Mouse (Mus musculus) kidney, postnatal 0 days (tissue): ENCODE measurements around the gene Olfr648. TPM values are rescaled to one million over a fixed set of nuclear protein-coding genes. Genes with fewer than 3 reads are reported as not detected.
A peak's percentile ranks its signal among the peaks of the same experiment; 100 is the strongest.

Source experiments
- ATAC-seq: fragments of 200-750 bp; cut with Nextera tagmentation; replicated peaks from 2 replicates; pipeline ENCODE4 v1.8.0; 2017; ENCODE audit warnings: low read depth, moderate number of reproducible peaks, moderate TSS enrichment, moderate library complexity; ENCODE audit not compliant: low FRiP score
- DNase-seq: peaks from one replicate; pipeline ENCODE4 v3.0.0-alpha.2; 2016; ENCODE audit warnings: low spot score
- H3K27ac ChIP-seq: fragments of 300-500 bp; sonication (generic); 2 replicates; pipeline ENCODE4 v1.5.1; 2014; ENCODE audit warnings: mild to moderate bottlenecking
- H3K27me3 ChIP-seq: fragments of 300-500 bp; sonication (generic); 2 replicates; pipeline ENCODE4 v1.6.1; 2014; ENCODE audit warnings: low read length, mixed read lengths; ENCODE audit not compliant: insufficient read depth
- H3K36me3 ChIP-seq: fragments of 300-500 bp; sonication (generic); 2 replicates; pipeline ENCODE4 v1.6.1; 2014; ENCODE audit warnings: low read length, mixed read lengths; ENCODE audit not compliant: insufficient read depth
- H3K4me1 ChIP-seq: fragments of 300-500 bp; sonication (generic); replicated peaks from 2 replicates; pipeline ENCODE4 v1.6.1; 2014; ENCODE audit warnings: antibody characterized with exemption, low read length, mixed read lengths; ENCODE audit not compliant: insufficient read depth
- H3K4me2 ChIP-seq: fragments of 300-500 bp; sonication (generic); 2 replicates; pipeline ENCODE4 v1.6.1; 2014; ENCODE audit warnings: mild to moderate bottlenecking, low read length, moderate library complexity, mixed read lengths
- H3K4me3 ChIP-seq: fragments of 300-500 bp; sonication (generic); replicated peaks from 2 replicates; pipeline ENCODE4 v1.5.1; 2014; ENCODE audit warnings: low read depth, low read length
- H3K9ac ChIP-seq: fragments of 300-500 bp; sonication (generic); 2 replicates; pipeline ENCODE4 v1.6.1; 2014; ENCODE audit warnings: low read depth, low read length
- H3K9me3 ChIP-seq: fragments of 300-500 bp; sonication (generic); replicated peaks from 2 replicates; pipeline ENCODE4 v1.6.1; 2016; ENCODE audit warnings: low read length, inconsistent platforms, mixed read lengths
- CTCF ChIP-seq: IDR thresholded peaks from 2 replicates; pipeline ENCODE4 v1.5.1; 2016; ENCODE audit warnings: antibody characterized with exemption, low read depth, mild to moderate bottlenecking, moderate library complexity
- WGBS: fragments of 180-500 bp; shearing (Covaris S2); extraction: QIAGEN DNeasy Blood & Tissue Kit; methylation state at CpG from one replicate; pipeline ENCODE4 v1.1.7; 2014; 5-methylcytosine and 5-hydroxymethylcytosine counted together
- polyA plus RNA-seq: library from polyadenylated mRNA; unstranded; fragments of >200 nt; fragmentation: Nextera tagmentation; extraction: Ambion mirVana; gene quantifications from 2 replicates; pipeline ENCODE4 v1.2.1, GENCODE M21; 2015

Gene Olfr648
- polyA plus RNA-seq: 0.05 and 0.06 TPM in 2 replicates

DNA sequence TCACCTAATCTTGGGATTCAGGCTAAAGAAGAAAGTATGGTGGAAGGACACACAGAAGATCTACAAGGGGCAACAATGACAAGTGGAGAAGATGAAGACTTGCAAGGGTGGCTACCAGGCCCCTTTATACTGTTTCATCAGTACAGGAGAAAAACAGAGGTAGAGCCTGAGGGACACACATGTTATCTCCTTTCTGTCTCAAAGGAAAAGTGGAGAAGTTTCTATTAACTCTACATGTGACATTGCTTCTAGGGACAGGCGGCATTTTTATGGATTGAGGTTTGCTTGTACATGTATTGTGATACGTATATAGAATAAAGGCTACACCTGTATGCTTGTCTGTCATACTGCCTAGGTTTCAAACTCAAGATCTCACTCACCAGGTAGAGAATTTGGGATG lies at the start of gene Olfr648:
Gene Olfr648 (minus strand): TSS at position 101 of the 400 bp plus-strand sequence.
- no peak for TF ChIP-seq CTCF

DNA sequence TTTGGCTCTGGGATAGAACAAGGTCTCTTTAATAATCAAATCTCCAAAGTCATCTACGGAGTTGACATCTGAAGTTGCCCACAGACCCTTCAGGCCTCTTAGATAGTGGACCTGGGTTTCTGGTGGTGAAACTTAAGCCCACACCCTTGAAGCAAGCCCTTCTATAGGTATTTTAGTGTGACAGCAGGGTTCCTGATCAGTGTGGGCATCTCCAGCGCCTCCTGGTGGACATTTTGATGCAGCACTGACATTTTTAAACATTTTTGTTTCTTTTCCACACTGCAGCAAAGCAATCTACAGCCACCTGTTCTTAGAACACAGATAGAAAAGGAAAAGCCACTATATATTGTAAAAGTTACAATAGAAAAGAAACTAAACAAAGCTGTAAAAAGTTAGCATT lies 48.0 kb upstream of the Olfr648 start:
- H3K9me3 ChIP-seq: no peaks in the 10 kb centered on the region
- H3K4me2 ChIP-seq: no peak overlapping the region
- DNase-seq: peak; percentile 31
- H3K36me3 ChIP-seq: no peaks in the 10 kb centered on the region
- H3K27ac ChIP-seq: no peak overlapping the region
- no peak overlapping the region for H3K9ac ChIP-seq
- TF ChIP-seq CTCF: peak; percentile 81
- WGBS: 38% methylated on average over 2 of the region's 2 CpGs
- no peak for ATAC-seq
- H3K4me1 ChIP-seq: no peaks in the 10 kb centered on the region
- no peaks in the 10 kb centered on the region for H3K27me3 ChIP-seq
- H3K4me3 ChIP-seq: no peak overlapping the region

More for the DNA sequence above, at the start of gene Olfr648:
- Histone ChIP-seq H3K4me2 (no peak within 1 kb of the TSS), H3K9me3 (no peaks in the 10 kb centered on the region), H3K4me3 (no peak within 1 kb of the TSS), H3K9ac (no peak within 1 kb of the TSS), H3K4me1 (no peaks in the 10 kb centered on the region), H3K27ac (no peak within 1 kb of the TSS), H3K36me3 (no peaks in the 10 kb centered on the region), H3K27me3 (no peaks in the 10 kb centered on the region)
- DNase-seq (no peak), ATAC-seq (no peak)
- WGBS: 92% methylated on average over 2 of the region's 2 CpGs

DNA sequence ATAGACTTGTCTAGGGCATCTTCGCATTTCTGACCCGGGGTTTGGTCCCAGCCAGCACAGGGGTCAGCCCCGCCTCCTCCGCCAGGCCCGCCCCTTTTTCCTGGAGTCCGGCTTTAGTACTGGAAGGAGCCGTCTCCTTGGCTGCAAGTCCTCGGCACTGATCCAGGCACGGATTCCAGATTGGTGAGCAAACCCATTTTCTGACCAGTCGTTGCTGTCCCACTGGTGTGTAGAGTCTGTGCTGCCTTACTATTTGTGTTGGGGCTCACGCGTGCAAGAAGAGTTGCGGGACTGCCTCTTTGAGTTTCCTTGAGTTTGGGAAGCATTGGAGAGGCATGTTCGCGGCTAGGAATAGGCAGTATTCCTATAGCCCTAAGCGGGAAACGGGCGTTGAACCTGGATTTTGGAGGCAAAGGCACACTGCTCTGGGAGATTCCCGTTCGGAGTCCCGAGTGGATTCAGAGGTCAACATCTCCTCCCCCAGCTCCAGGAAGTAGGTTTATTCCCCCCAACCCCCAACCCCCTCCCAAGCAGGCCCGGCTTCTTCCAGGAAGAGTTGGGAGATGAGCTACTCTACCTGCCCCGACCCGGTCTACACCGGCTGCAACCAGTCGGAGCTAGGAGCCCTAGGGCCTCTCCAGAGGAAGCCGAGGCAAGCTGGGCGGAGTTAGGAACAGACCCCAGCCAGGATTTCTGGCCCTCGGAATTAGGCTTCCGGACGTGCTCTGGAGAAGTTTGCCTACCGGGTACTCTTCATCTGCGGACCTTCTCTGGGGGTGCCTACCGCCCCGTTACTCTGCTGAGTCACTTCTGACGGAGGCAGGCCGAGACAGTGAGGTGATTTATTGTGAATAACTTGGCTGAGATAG lies 35.7 kb upstream of the Olfr648 start, which contains the start of gene Trim6:
Gene Trim6 (plus strand): TSS at position 93 of the 869 bp plus-strand sequence.
- WGBS: 2% methylated on average over 37 of the region's 37 CpGs

DNA sequence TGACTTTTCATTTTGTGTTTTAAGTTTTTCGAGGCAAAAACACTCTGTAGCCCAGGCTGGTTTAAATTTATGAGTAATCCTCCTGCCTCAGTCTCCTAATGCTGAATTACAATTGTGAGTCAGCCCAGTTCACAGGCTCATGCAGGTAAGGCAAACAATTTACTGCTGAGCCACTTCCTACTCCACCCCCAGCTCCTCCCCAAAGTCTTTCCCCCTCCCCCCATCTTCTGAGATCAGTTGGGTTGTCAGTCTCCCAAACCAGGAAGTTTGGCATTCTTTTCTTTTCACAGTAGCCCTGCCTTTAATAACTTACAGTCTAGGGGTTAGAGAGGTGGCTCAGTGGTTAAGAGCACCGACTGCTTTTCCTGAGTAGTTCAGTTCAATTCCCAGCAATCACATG lies 34.7 kb upstream of the Olfr648 start:
- ATAC-seq: no peak

More for the DNA sequence above, 35.7 kb upstream of the Olfr648 start, which contains the start of gene Trim6:
- no peaks in the 10 kb centered on the region for H3K9me3 ChIP-seq
- H3K4me1 ChIP-seq: no peaks in the 10 kb centered on the region
- no peaks in the 10 kb centered on the region for H3K27me3 ChIP-seq
- DNase-seq (peak; percentile 58), ATAC-seq (peak; percentile 93)
- H3K36me3 ChIP-seq: no peaks in the 10 kb centered on the region
- peak within 1 kb of the TSS; percentile 65 for H3K4me2 ChIP-seq
- peak within 1 kb of the TSS; percentile 39 for H3K4me3 ChIP-seq
- TF ChIP-seq CTCF: no peak
- no peak within 1 kb of the TSS for H3K27ac ChIP-seq
- H3K9ac ChIP-seq: peak within 1 kb of the TSS; percentile 50

DNA sequence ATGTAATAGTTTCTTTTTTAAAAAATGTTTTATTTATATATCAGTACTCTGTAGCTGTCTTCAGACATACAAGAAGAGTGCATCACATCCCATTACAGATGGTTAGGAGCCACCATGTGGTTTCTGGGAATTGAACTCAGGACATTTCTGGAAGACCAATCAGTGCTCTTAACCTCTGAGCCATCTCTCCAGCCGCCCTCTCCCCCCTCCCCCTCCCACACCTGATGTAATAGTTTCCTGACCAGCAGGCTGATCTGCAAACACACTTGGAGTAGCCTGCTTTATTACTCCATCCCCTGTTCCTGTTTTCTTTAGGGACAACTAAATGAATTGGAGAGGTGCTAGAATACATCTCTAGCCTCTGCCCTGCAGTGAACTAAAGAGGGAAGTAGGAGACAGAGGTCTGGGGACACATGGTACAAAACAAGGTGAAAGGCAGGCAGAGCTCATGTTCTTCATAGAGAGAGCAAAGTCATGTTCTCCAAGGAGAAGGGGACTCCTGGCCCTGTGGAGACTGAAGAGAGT lies 32.9 kb upstream of the Olfr648 start:
- Histone ChIP-seq H3K27ac (no peak overlapping the region), H3K9me3 (no peaks in the 10 kb centered on the region), H3K9ac (no peak overlapping the region), H3K4me2 (no peak overlapping the region), H3K4me1 (no peaks in the 10 kb centered on the region), H3K36me3 (no peaks in the 10 kb centered on the region), H3K27me3 (no peaks in the 10 kb centered on the region), H3K4me3 (no peak overlapping the region)
- WGBS: 30% methylated on average over 1 of the region's 1 CpGs
- DNase-seq: no peak
- TF ChIP-seq CTCF: no peak
- ATAC-seq: no peak

More for the DNA sequence above, 34.7 kb upstream of the Olfr648 start:
- Histone ChIP-seq H3K4me2 (no peak overlapping the region), H3K4me3 (no peak overlapping the region), H3K9ac (no peak overlapping the region), H3K27me3 (no peaks in the 10 kb centered on the region), H3K4me1 (no peaks in the 10 kb centered on the region), H3K9me3 (no peaks in the 10 kb centered on the region), H3K27ac (no peak overlapping the region), H3K36me3 (no peaks in the 10 kb centered on the region)
- 65% methylated on average over 2 of the region's 2 CpGs for WGBS
- DNase-seq: no peak
- no peak for TF ChIP-seq CTCF

DNA sequence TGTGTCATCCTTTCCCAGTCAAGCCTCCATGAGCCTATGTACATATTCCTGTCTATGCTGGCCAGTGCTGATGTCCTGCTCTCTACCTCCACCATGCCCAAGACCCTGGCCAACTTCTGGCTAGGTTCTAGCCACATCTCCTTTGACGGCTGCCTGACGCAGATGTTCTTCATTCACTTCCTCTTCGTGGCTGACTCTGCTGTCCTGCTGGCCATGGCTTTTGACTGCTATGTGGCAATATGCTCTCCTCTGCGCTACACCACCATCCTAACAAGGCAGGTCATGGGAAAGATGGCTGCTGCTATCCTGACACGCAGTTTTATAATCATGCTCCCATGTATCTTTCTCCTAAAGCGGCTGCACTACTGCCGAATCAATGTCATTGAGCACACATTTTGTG lies 23.0 kb upstream of the Olfr648 start:
- Histone ChIP-seq H3K4me1 (no peaks in the 10 kb centered on the region), H3K4me2 (no peak overlapping the region), H3K27ac (no peak overlapping the region), H3K9ac (no peak overlapping the region), H3K27me3 (no peaks in the 10 kb centered on the region), H3K9me3 (no peaks in the 10 kb centered on the region), H3K4me3 (no peak overlapping the region), H3K36me3 (no peaks in the 10 kb centered on the region)
- no peak for TF ChIP-seq CTCF
- DNase-seq (no peak), ATAC-seq (no peak)
- WGBS: 93% methylated on average over 7 of the region's 7 CpGs
